Mouse (Mus musculus): ENCODE results near the gene Acsl1. TPM values are rescaled to one million over a fixed set of nuclear protein-coding genes. Genes with fewer than 3 reads are reported as not detected.

Gene Acsl1
- polyA plus RNA-seq, 2 experiments, result 39.4 to 64.2 TPM

GRCm38 (mm10) chr8:46475404-46475803 is 4.6 kb downstream of the Acsl1 start:
- no peak for DNase-seq (ENCODE audit: low read depth in 3 of 3, low spot score in 3 of 3)
- H3K27ac ChIP-seq, result peak overlapping the region; percentile 77

GRCm38 (mm10) chr8:46475942-46476341 is 5.1 kb downstream of the Acsl1 start:
- Histone ChIP-seq H3K27me3 (ENCODE audit: control insufficient read depth, insufficient read depth, low read length) (no peaks in the 10 kb centered on the region), H3K36me3 (replicated peaks; ENCODE audit: control insufficient read depth, insufficient read depth, low read depth) (no peaks in the 10 kb centered on the region), H3K4me2 (ENCODE audit: low read depth) (no peak overlapping the region), H3K4me3 (ENCODE audit: insufficient read depth in 1 of 2, low read depth in 2 of 2, low read length in 2 of 2) (no peak overlapping the region), H3K27ac (no peak overlapping the region; the same call in 1 of the 2 replicates), H3K9me3 (ENCODE audit: control insufficient read depth, low read length) (no peaks in the 10 kb centered on the region), H3K4me1 (replicated peaks; ENCODE audit: control insufficient read depth in 2 of 2, insufficient read depth in 2 of 2, low read length in 1 of 2) (peaks cover 33 to 61% of the 10 kb centered on the region in 2 experiments), H3K9ac (replicated peaks) (no peak overlapping the region)
- no peak for ATAC-seq (ENCODE audit: insufficient read depth)
- TF ChIP-seq EP300 (IDR thresholded peaks at IDR 0.05; ENCODE audit: low read depth) (no peak), CTCF (IDR thresholded peaks at IDR 0.05; ENCODE audit: low read depth) (no peak)
- WGBS (ENCODE audit: insufficient replicate concordance), result 76% methylated on average over 3 of the region's 3 CpGs
- no peak for DNase-seq (ENCODE audit: low read depth in 3 of 3, low spot score in 3 of 3)

More at GRCm38 (mm10) chr8:46475404-46475803, 4.6 kb downstream of the Acsl1 start:
- Histone ChIP-seq H3K4me1 (replicated peaks; ENCODE audit: control insufficient read depth in 2 of 2, insufficient read depth in 2 of 2, low read length in 1 of 2) (peaks cover 33 to 61% of the 10 kb centered on the region in 2 experiments), H3K4me3 (ENCODE audit: insufficient read depth in 1 of 2, low read depth in 2 of 2, low read length in 2 of 2) (no peak overlapping the region), H3K9me3 (ENCODE audit: control insufficient read depth, low read length) (no peaks in the 10 kb centered on the region), H3K4me2 (ENCODE audit: low read depth) (peak overlapping the region; percentile 61), H3K36me3 (replicated peaks; ENCODE audit: control insufficient read depth, insufficient read depth, low read depth) (no peaks in the 10 kb centered on the region), H3K9ac (replicated peaks) (no peak overlapping the region), H3K27me3 (ENCODE audit: control insufficient read depth, insufficient read depth, low read length) (no peaks in the 10 kb centered on the region)
- 74% methylated on average over 11 of the region's 11 CpGs for WGBS (ENCODE audit: insufficient replicate concordance)
- TF ChIP-seq EP300 (IDR thresholded peaks at IDR 0.05; ENCODE audit: low read depth) (no peak), CTCF (IDR thresholded peaks at IDR 0.05; ENCODE audit: low read depth) (no peak)
- ATAC-seq (ENCODE audit: insufficient read depth), result no peak

GRCm38 (mm10) chr8:46477747-46478458 is 7.1 kb downstream of the Acsl1 start:
- no peak overlapping the region for H3K27ac ChIP-seq
- H3K4me1 ChIP-seq (replicated peaks; ENCODE audit: control insufficient read depth in 2 of 2, insufficient read depth in 2 of 2, low read length in 1 of 2), result peaks cover 26 to 54% of the 10 kb centered on the region in 2 experiments
- no peaks in the 10 kb centered on the region for H3K9me3 ChIP-seq (ENCODE audit: control insufficient read depth, low read length)
- WGBS (ENCODE audit: insufficient replicate concordance), result 58% methylated on average over 9 of the region's 9 CpGs
- H3K4me2 ChIP-seq (ENCODE audit: low read depth), result no peak overlapping the region
- H3K9ac ChIP-seq (replicated peaks), result no peak overlapping the region; the same call in 1 of the 2 replicates
- TF ChIP-seq CTCF (IDR thresholded peaks at IDR 0.05; ENCODE audit: low read depth), result no peak
- TF ChIP-seq EP300 (IDR thresholded peaks at IDR 0.05; ENCODE audit: low read depth), result no peak
- H3K27me3 ChIP-seq (ENCODE audit: control insufficient read depth, insufficient read depth, low read length), result no peaks in the 10 kb centered on the region
- ATAC-seq (ENCODE audit: insufficient read depth) (no peak), DNase-seq (ENCODE audit: low read depth in 3 of 3, low spot score in 3 of 3) (no peak)
- peaks cover 3% of the 10 kb centered on the region for H3K36me3 ChIP-seq (replicated peaks; ENCODE audit: control insufficient read depth, insufficient read depth, low read depth)
- H3K4me3 ChIP-seq (ENCODE audit: insufficient read depth in 1 of 2, low read depth in 2 of 2, low read length in 2 of 2), result no peak overlapping the region

GRCm38 (mm10) chr8:46478783-46479182 is 7.9 kb downstream of the Acsl1 start:
- Histone ChIP-seq H3K9ac (replicated peaks) (no peak overlapping the region), H3K36me3 (replicated peaks; ENCODE audit: control insufficient read depth, insufficient read depth, low read depth) (peaks cover 4% of the 10 kb centered on the region), H3K9me3 (ENCODE audit: control insufficient read depth, low read length) (no peaks in the 10 kb centered on the region), H3K27me3 (ENCODE audit: control insufficient read depth, insufficient read depth, low read length) (no peaks in the 10 kb centered on the region), H3K4me1 (replicated peaks; ENCODE audit: control insufficient read depth in 2 of 2, insufficient read depth in 2 of 2, low read length in 1 of 2) (peaks cover 26 to 47% of the 10 kb centered on the region in 2 experiments), H3K27ac (no peak overlapping the region), H3K4me3 (ENCODE audit: insufficient read depth in 1 of 2, low read depth in 2 of 2, low read length in 2 of 2) (no peak overlapping the region), H3K4me2 (ENCODE audit: low read depth) (no peak overlapping the region)
- TF ChIP-seq EP300 (IDR thresholded peaks at IDR 0.05; ENCODE audit: low read depth), result no peak
- no peak for TF ChIP-seq CTCF (IDR thresholded peaks at IDR 0.05; ENCODE audit: low read depth)
- no peak for DNase-seq (ENCODE audit: low read depth in 3 of 3, low spot score in 3 of 3)
- WGBS (ENCODE audit: insufficient replicate concordance), result 80% methylated on average over 10 of the region's 10 CpGs
- ATAC-seq (ENCODE audit: insufficient read depth), result no peak

- H3K27me3 ChIP-seq (ENCODE audit: control insufficient read depth, insufficient read depth, low read length), result no peaks in the 10 kb centered on the region
- TF ChIP-seq CTCF (IDR thresholded peaks at IDR 0.05; ENCODE audit: low read depth), result no peak
- TF ChIP-seq EP300 (IDR thresholded peaks at IDR 0.05; ENCODE audit: low read depth), result no peak
- H3K36me3 ChIP-seq (replicated peaks; ENCODE audit: control insufficient read depth, insufficient read depth, low read depth), result peaks cover 4% of the 10 kb centered on the region
- 54% methylated on average over 7 of the region's 7 CpGs for WGBS (ENCODE audit: insufficient replicate concordance)
- H3K9me3 ChIP-seq (ENCODE audit: control insufficient read depth, low read length), result no peaks in the 10 kb centered on the region
- ATAC-seq (ENCODE audit: insufficient read depth), result no peak
- no peak for DNase-seq (ENCODE audit: low read depth in 3 of 3, low spot score in 3 of 3)
- H3K27ac ChIP-seq, result peak overlapping the region; percentile 28; the same call in 1 of the 2 replicates
- no peak overlapping the region for H3K4me2 ChIP-seq (ENCODE audit: low read depth)
- H3K9ac ChIP-seq (replicated peaks), result no peak overlapping the region
- H3K4me1 ChIP-seq (replicated peaks; ENCODE audit: control insufficient read depth in 2 of 2, insufficient read depth in 2 of 2, low read length in 1 of 2), result peaks cover 21 to 52% of the 10 kb centered on the region in 2 experiments
- H3K4me3 ChIP-seq (ENCODE audit: insufficient read depth in 1 of 2, low read depth in 2 of 2, low read length in 2 of 2), result no peak overlapping the region
Observed at GRCm38 (mm10) chr8:46479794-46480532, 9.1 kb downstream of the Acsl1 start.
